Mouse (Mus musculus) stomach, postnatal 0 days (tissue): ENCODE measurements around the gene Nxnl1. TPM values are rescaled to one million over a fixed set of nuclear protein-coding genes. Genes with fewer than 3 reads are reported as not detected.

ENCODE experiments used
- ATAC-seq: fragments of 200-750 bp; cut with Nextera tagmentation; 2 replicates; pipeline ENCODE4 v1.8.0; 2017; ENCODE audit not compliant: low FRiP score, low TSS enrichment
- DNase-seq: peaks from one replicate; pipeline ENCODE4 v3.0.0-alpha.2; 2016; ENCODE audit warnings: low spot score
- H3K27ac ChIP-seq: fragments of 300-500 bp; sonication (generic); replicated peaks from 2 replicates; pipeline ENCODE4 v1.5.1; 2014; ENCODE audit warnings: mild to moderate bottlenecking, control low read depth
- H3K27me3 ChIP-seq: fragments of 300-500 bp; sonication (generic); 2 replicates; pipeline ENCODE4 v1.6.1; 2014; ENCODE audit warnings: low read length; ENCODE audit not compliant: control insufficient read depth, insufficient read depth
- H3K36me3 ChIP-seq: fragments of 300-500 bp; sonication (generic); 2 replicates; pipeline ENCODE4 v1.6.1; 2014; ENCODE audit warnings: low read length, mixed read lengths; ENCODE audit not compliant: control insufficient read depth, insufficient read depth
- H3K4me1 ChIP-seq: fragments of 300-500 bp; sonication (generic); replicated peaks from 2 replicates; pipeline ENCODE4 v1.6.1; 2014; ENCODE audit warnings: antibody characterized with exemption; ENCODE audit not compliant: control insufficient read depth, insufficient read depth
- H3K4me2 ChIP-seq: fragments of 300-500 bp; sonication (generic); replicated peaks from 2 replicates; pipeline ENCODE4 v1.6.1; 2014; ENCODE audit warnings: low read depth, mild to moderate bottlenecking, control low read depth, moderate library complexity
- H3K4me3 ChIP-seq: fragments of 300-500 bp; sonication (generic); 2 replicates; pipeline ENCODE4 v1.5.1; 2014; ENCODE audit warnings: low read depth, low read length, control low read depth
- H3K9ac ChIP-seq: fragments of 300-500 bp; sonication (generic); 2 replicates; pipeline ENCODE4 v1.6.1; 2014; ENCODE audit warnings: mild to moderate bottlenecking, low read length, control low read depth, mixed read lengths
- H3K9me3 ChIP-seq: fragments of 300-500 bp; sonication (generic); 2 replicates; pipeline ENCODE4 v1.6.1; 2016; ENCODE audit warnings: low read length; ENCODE audit not compliant: control insufficient read depth
- CTCF ChIP-seq: IDR thresholded peaks from 2 replicates; pipeline ENCODE4 v1.5.1; 2016; ENCODE audit warnings: antibody characterized with exemption, low read depth, mild to moderate bottlenecking, moderate library complexity
- EP300 ChIP-seq: optimal IDR thresholded peaks from 2 replicates; pipeline ENCODE3; 2016; ENCODE audit warnings: antibody characterized with exemption
- WGBS: fragments of 180-500 bp; shearing (Covaris S2); extraction: QIAGEN DNeasy Blood & Tissue Kit; methylation state at CpG from one replicate; pipeline ENCODE4 v1.1.7; 2014; 5-methylcytosine and 5-hydroxymethylcytosine counted together
- polyA plus RNA-seq: library from polyadenylated mRNA; unstranded; fragments of >200 nt; fragmentation: Nextera tagmentation; extraction: Ambion mirVana; gene quantifications from 2 replicates; pipeline ENCODE4 v1.2.1, GENCODE M21; 2015

The Nxnl1 gene
- 0.04 and 0.05 TPM in 2 replicates for polyA plus RNA-seq

DNA sequence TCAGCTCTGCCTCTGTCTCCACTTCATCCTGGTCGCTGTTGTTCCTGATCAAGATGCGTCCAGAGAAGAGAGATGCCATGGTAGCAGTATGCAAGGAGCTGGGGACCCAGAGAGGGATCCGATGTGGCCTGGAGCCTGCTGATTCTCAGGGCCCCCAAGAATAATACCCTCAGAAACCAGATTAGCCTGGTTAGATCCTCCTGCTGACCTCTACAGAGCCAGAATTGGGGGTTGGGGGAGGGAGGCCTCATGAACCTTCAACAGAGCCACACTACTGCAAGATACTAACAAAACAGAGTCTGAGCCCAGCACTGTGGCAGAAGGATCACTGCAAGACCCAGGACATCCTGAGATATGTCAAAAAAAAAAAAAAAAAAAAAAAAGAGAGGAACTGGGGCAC lies at the start of gene Nxnl1:
Nxnl1 (minus strand) TSS at position 101 of the 400 bp plus-strand sequence.
- no peak within 1 kb of the TSS for H3K27ac ChIP-seq
- no peaks in the 10 kb centered on the region for H3K36me3 ChIP-seq
- no peak for TF ChIP-seq EP300
- TF ChIP-seq CTCF: no peak
- H3K4me1 ChIP-seq: 0 out of 2 replicates have a peak, but pooled peaks cover 4% of the 10 kb centered on the region
- H3K27me3 ChIP-seq: 0 out of 2 replicates have a peak, but pooled peaks cover 3% of the 10 kb centered on the region
- 73% methylated on average over 3 of the region's 3 CpGs for WGBS
- no peak for ATAC-seq
- no peak within 1 kb of the TSS for H3K4me3 ChIP-seq
- H3K9ac ChIP-seq: no peak within 1 kb of the TSS
- no peak within 1 kb of the TSS for H3K4me2 ChIP-seq
- H3K9me3 ChIP-seq: no peaks in the 10 kb centered on the region
- no peak for DNase-seq

GRCm38 (mm10) chr8:71613418-71613817 lies 47.0 kb upstream of the Nxnl1 start:
- Histone ChIP-seq H3K27me3 (no peaks in the 10 kb centered on the region), H3K27ac (no peak overlapping the region), H3K4me2 (no peak overlapping the region), H3K9me3 (no peaks in the 10 kb centered on the region), H3K36me3 (peaks cover 19% of the 10 kb centered on the region), H3K4me1 (peaks cover 4% of the 10 kb centered on the region), H3K9ac (0 out of 2 replicates have a peak overlapping the region, but pooled peaks have one; percentile 1), H3K4me3 (no peak overlapping the region)
- TF ChIP-seq EP300 (no peak), CTCF (no peak)
- 56% methylated on average over 4 of the region's 4 CpGs for WGBS
- no peak for ATAC-seq
- no peak for DNase-seq

DNA sequence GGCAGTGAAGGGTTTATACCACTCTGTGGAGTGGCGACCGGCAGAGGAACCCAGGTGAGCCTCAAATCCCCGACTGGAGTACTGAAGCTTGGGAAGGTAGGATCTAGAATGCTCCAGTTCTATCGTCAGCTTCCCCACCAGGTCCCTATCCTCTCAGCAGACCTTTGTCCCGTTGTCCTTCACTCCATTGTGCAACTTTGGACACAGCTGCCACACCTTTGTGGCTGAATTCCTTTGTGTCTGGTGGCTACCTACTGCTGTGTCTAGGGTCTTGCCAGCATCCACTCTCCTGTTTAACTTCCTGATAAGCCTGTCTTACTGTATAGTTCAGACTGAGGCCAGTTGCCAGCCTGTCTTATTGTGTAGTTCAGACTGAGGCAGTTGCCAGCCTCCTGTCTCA lies 45.7 kb upstream of the Nxnl1 start:
- DNase-seq (no peak), ATAC-seq (no peak)
- Histone ChIP-seq H3K9me3 (no peaks in the 10 kb centered on the region), H3K27ac (no peak overlapping the region), H3K9ac (peak overlapping the region; percentile 82; the same call in 1 of the 2 replicates), H3K27me3 (no peaks in the 10 kb centered on the region), H3K36me3 (peaks cover 12% of the 10 kb centered on the region; the same call in 1 of the 2 replicates), H3K4me2 (peak overlapping the region; percentile 92), H3K4me1 (peaks cover 4% of the 10 kb centered on the region), H3K4me3 (peak overlapping the region; percentile 89)
- TF ChIP-seq CTCF (no peak), EP300 (no peak)
- 38% methylated on average over 5 of the region's 5 CpGs for WGBS

GRCm38 (mm10) chr8:71610822-71611651 lies 44.6 kb upstream of the Nxnl1 start, which contains the start of gene Colgalt1:
TSS of gene Colgalt1 (plus strand) at chr8:71610998.
- H3K4me1 ChIP-seq: peaks cover 4% of the 10 kb centered on the region
- H3K27ac ChIP-seq: peak within 1 kb of the TSS; percentile 85

GRCm38 (mm10) chr8:71604021-71604420 lies 37.6 kb upstream of the Nxnl1 start:
- no peak for DNase-seq
- no peak overlapping the region for H3K9ac ChIP-seq
- WGBS: 52% methylated on average over 7 of the region's 7 CpGs

More at GRCm38 (mm10) chr8:71610822-71611651, 44.6 kb upstream of the Nxnl1 start, which contains the start of gene Colgalt1:
- H3K9ac ChIP-seq: peak within 1 kb of the TSS; percentile 82
- peak; percentile 96 for DNase-seq
- H3K27me3 ChIP-seq: no peaks in the 10 kb centered on the region
- WGBS: under 1% methylated on average over 78 of the region's 82 CpGs
- TF ChIP-seq CTCF: peak; percentile 28
- TF ChIP-seq EP300: peak; percentile 69
- H3K9me3 ChIP-seq: no peaks in the 10 kb centered on the region
- ATAC-seq: peak; percentile 99
- H3K36me3 ChIP-seq: peaks cover 9% of the 10 kb centered on the region; the same call in 1 of the 2 replicates
- peak within 1 kb of the TSS; percentile 89 for H3K4me3 ChIP-seq
- H3K4me2 ChIP-seq: peak within 1 kb of the TSS; percentile 92

More at GRCm38 (mm10) chr8:71604021-71604420, 37.6 kb upstream of the Nxnl1 start:
- TF ChIP-seq EP300 (no peak), CTCF (no peak)
- Histone ChIP-seq H3K4me2 (no peak overlapping the region), H3K27me3 (peaks cover 3% of the 10 kb centered on the region; the same call in 1 of the 2 replicates), H3K36me3 (no peaks in the 10 kb centered on the region), H3K27ac (no peak overlapping the region), H3K9me3 (no peaks in the 10 kb centered on the region), H3K4me1 (peaks cover 3% of the 10 kb centered on the region; the same call in 1 of the 2 replicates), H3K4me3 (no peak overlapping the region)
- ATAC-seq: no peak
